ENCODE assay signal across 12 mouse cellular contexts in the genomic region with DNA sequence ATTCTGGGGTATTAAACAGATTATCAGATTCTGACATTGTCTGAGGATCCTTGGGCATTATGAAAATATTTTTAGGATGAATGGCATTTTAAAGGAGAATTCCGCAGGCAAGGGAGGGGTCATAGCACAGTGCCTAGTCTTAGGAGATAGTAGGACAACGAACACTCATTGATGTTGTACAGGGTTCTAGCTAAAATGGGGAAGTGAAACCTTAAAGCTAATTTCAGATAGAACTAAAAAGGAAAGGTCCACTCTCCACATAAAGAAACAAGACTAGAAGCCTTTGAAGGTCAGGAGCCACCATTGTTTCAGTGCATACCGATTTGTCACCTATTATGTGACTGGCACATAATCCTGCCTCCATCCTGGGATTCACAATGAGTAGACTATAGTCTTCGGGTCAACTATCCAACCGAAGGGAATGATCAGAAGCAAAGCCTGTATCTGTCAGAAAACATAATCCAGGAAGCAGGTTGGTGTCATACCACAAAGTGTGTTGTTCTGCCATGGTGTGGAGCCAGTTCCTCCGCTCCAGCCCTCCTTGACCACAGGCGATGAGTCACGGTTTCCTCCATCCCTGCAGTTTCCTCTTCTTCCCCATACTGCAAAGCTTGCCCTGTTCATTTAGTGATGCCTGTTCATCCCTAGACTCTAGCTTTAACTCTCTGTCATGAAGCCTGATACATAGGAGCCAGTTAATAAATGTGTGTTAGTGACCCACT.
DNase-seq lines count a peak whose midpoint lies in the region; ATAC-seq and TF ChIP-seq lines count a peak whose summit lies in the region.
"Had no signal": no experiment of that assay in that cellular context is flagged by ENCODE, and none has a peak within 500 bp of the region (broad histone marks: within the 10 kb centered on the region; RNA-seq: fewer than 3 reads in every experiment).

No protein-coding gene starts in this region.

- H3K4me1 ChIP-seq in G1E (ENCODE audit: insufficient read depth, low read depth, low read length): peaks cover 65% of the 10 kb centered on the region
- H3K4me1 ChIP-seq: embryonic facial prominence, embryonic 12.5 days had no signal

- peak; percentile 36 to 58 for DNase-seq in lung, adult 18-20 months
- DNase-seq in lung, postnatal 25 days (ENCODE audit: low spot score): no peak
- DNase-seq in G1E (ENCODE audit: low spot score) (no peak), liver (peak; percentile 27)
- DNase-seq in natural killer cell, adult 2 months (ENCODE audit: low spot score in 2 of 2): peak; percentile 7 to 33
- DNase-seq in adrenal gland, postnatal 36 days: no peak
- no peak for DNase-seq in layer of hippocampus, adult 18-20 months (ENCODE audit: low spot score in 2 of 2)
- DNase-seq in cerebellum, adult 11 months: no peak
- DNase-seq: cerebellum, postnatal 10 days; kidney, postnatal 14 days had no signal

- no peaks in the 10 kb centered on the region for H3K36me3 ChIP-seq in G1E (replicated peaks)
- H3K36me3 ChIP-seq: embryonic facial prominence, embryonic 12.5 days; forebrain, embryonic 10.5 days had no signal

- no peak for TF ChIP-seq CTCF in G1E (IDR thresholded peaks at IDR 0.05; ENCODE audit: low read depth, low read length)

- no peaks in the 10 kb centered on the region for H3K9me3 ChIP-seq in G1E (replicated peaks)
- H3K9me3 ChIP-seq: embryonic facial prominence, embryonic 12.5 days; forebrain, embryonic 10.5 days had no signal

- 0 out of 2 replicates have a peak, but pooled peaks have one; percentile 19 for ATAC-seq in G1E (ENCODE audit: extremely low read depth, insufficient number of reproducible peaks, low FRiP score, poor library complexity, severe bottlenecking)

- no peaks in the 10 kb centered on the region for H3K27me3 ChIP-seq in G1E (ENCODE audit: insufficient read depth, low read length)
- H3K27me3 ChIP-seq: embryonic facial prominence, embryonic 12.5 days had no signal

- no peak overlapping the region for H3K4me3 ChIP-seq in G1E (ENCODE audit: low read depth, low read length)
- H3K4me3 ChIP-seq: embryonic facial prominence, embryonic 12.5 days; forebrain, embryonic 10.5 days had no signal

Comparison
In these comparisons a context has a peak if more than half of its experiments do, and no peak if none do; other contexts are left out.
1. DNase-seq: peak in lung, adult 18-20 months (2 of 2), liver (single experiment) and natural killer cell, adult 2 months (2 of 2); none in lung, postnatal 25 days (single experiment), G1E (single experiment), adrenal gland, postnatal 36 days (0 of 2), layer of hippocampus, adult 18-20 months (0 of 2) and cerebellum, adult 11 months (single experiment).